Mouse (Mus musculus): ENCODE measurements around the gene Cd70.
A peak's percentile ranks its signal among the peaks of the same experiment; 100 is the strongest.

Gene Cd70

GRCm38 (mm10) chr17:57098321-57098720 lies 51.3 kb downstream of the Cd70 start:
- DNase-seq (ENCODE audit: low spot score): no peak

- DNase-seq (ENCODE audit: low spot score): peak; percentile 50
Observed at GRCm38 (mm10) chr17:57096623-57096920, 53.0 kb downstream of the Cd70 start.
